Comparison of ENCODE assay signal across 22 mouse cellular contexts in genomic region chr6:38889156-38889555, GRCm38 (mm10). TPM values are rescaled to one million over a fixed set of nuclear protein-coding genes. Genes with fewer than 3 reads are reported as not detected.
DNase-seq lines count a peak whose midpoint lies in the region; ATAC-seq and TF ChIP-seq lines count a peak whose summit lies in the region.
"Had no signal": no experiment of that assay in that cellular context is flagged by ENCODE, and none has a peak within 500 bp of the region (broad histone marks: within the 10 kb centered on the region; RNA-seq: fewer than 3 reads in every experiment).

No protein-coding gene starts in this region.

- peaks cover 66% of the 10 kb centered on the region for H3K4me1 ChIP-seq in liver, embryonic 15.5 days (replicated peaks)
- H3K4me1 ChIP-seq in liver, postnatal 0 days (ENCODE audit: insufficient read depth), result peaks cover 16% of the 10 kb centered on the region
- peaks cover 39% of the 10 kb centered on the region for H3K4me1 ChIP-seq in liver, embryonic 16.5 days (ENCODE audit: control insufficient read depth, low read depth, low read length)
- no peaks in the 10 kb centered on the region for H3K4me1 ChIP-seq in hindbrain, postnatal 0 days (ENCODE audit: insufficient read depth, low read length)
- H3K4me1 ChIP-seq: embryonic facial prominence, embryonic 12.5 days; forebrain, embryonic 12.5 days; hindbrain, embryonic 15.5 days had no signal

- no peak overlapping the region for H3K4me2 ChIP-seq in liver, embryonic 15.5 days
- H3K4me2 ChIP-seq in liver, postnatal 0 days (ENCODE audit: low read depth, low read length), result no peak overlapping the region
- no peak overlapping the region for H3K4me2 ChIP-seq in liver, embryonic 16.5 days (ENCODE audit: low read depth, low read length)
- no peak overlapping the region for H3K4me2 ChIP-seq in hindbrain, postnatal 0 days (ENCODE audit: low read depth, low read length)
- H3K4me2 ChIP-seq: embryonic facial prominence, embryonic 12.5 days; forebrain, embryonic 12.5 days; heart, embryonic 13.5 days; hindbrain, embryonic 15.5 days had no signal

- no peaks in the 10 kb centered on the region for H3K36me3 ChIP-seq in liver, embryonic 15.5 days (replicated peaks)
- no peaks in the 10 kb centered on the region for H3K36me3 ChIP-seq in liver, postnatal 0 days (replicated peaks; ENCODE audit: insufficient read depth, low read length)
- no peaks in the 10 kb centered on the region for H3K36me3 ChIP-seq in liver, embryonic 16.5 days (ENCODE audit: control insufficient read depth, insufficient read depth)
- no peaks in the 10 kb centered on the region for H3K36me3 ChIP-seq in hindbrain, postnatal 0 days (ENCODE audit: insufficient read depth, low read length)
- H3K36me3 ChIP-seq: embryonic facial prominence, embryonic 12.5 days; forebrain, embryonic 12.5 days; heart, embryonic 13.5 days; hindbrain, embryonic 15.5 days had no signal

- H3K27me3 ChIP-seq in liver, embryonic 15.5 days, result no peaks in the 10 kb centered on the region
- H3K27me3 ChIP-seq in liver, postnatal 0 days (ENCODE audit: insufficient read depth, low read length), result no peaks in the 10 kb centered on the region
- H3K27me3 ChIP-seq in liver, embryonic 16.5 days (ENCODE audit: control insufficient read depth, insufficient read depth, low read depth, low read length), result no peaks in the 10 kb centered on the region
- H3K27me3 ChIP-seq in hindbrain, postnatal 0 days (ENCODE audit: insufficient read depth, low read length), result no peaks in the 10 kb centered on the region
- H3K27me3 ChIP-seq: embryonic facial prominence, embryonic 12.5 days; forebrain, embryonic 12.5 days; heart, embryonic 13.5 days; hindbrain, embryonic 15.5 days had no signal

- DNase-seq in heart, adult 11 months, result peak; percentile 74
- no peak for DNase-seq in heart, adult 8-10 months (ENCODE audit: low spot score)
- DNase-seq in liver, postnatal 0 days, result no peak
- DNase-seq in hindbrain, postnatal 0 days (ENCODE audit: low spot score), result no peak
- DNase-seq: adrenal gland, adult 2 months; adrenal gland, postnatal 25 days; B cell, adult 2 months; cerebellum, adult 11 months; cerebellum, adult 8-10 months; cerebellum, postnatal 25 days; gastrocnemius, postnatal 10 days; heart, postnatal 36 days had no signal

- peak overlapping the region; percentile 24; the same call in 1 of the 2 replicates for H3K27ac ChIP-seq in liver, embryonic 15.5 days (replicated peaks)
- H3K27ac ChIP-seq in liver, postnatal 0 days (ENCODE audit: low read depth), result no peak overlapping the region
- H3K27ac ChIP-seq in liver, embryonic 16.5 days (ENCODE audit: low read length), result peak overlapping the region; percentile 42; the same call in 1 of the 2 replicates
- H3K27ac ChIP-seq in hindbrain, postnatal 0 days, result no peak overlapping the region
- H3K27ac ChIP-seq: embryonic facial prominence, embryonic 12.5 days; forebrain, embryonic 12.5 days; heart, embryonic 13.5 days; hindbrain, embryonic 15.5 days had no signal

- ATAC-seq in liver, embryonic 15.5 days (ENCODE audit: insufficient read depth), result no peak
- ATAC-seq in liver, postnatal 0 days, result no peak
- ATAC-seq in liver, embryonic 16.5 days (ENCODE audit: low read depth), result no peak
- ATAC-seq in cerebellum, adult (ENCODE audit: insufficient number of reproducible peaks, low FRiP score, low TSS enrichment), result no peak
- no peak for ATAC-seq in hindbrain, postnatal 0 days
- ATAC-seq: CD4-positive, CD25-positive, alpha-beta regulatory T cell, adult 4 months; forebrain, embryonic 16.5 days; inflammation-experienced regulatory T-cells, adult 6 months had no signal

- H3K4me3 ChIP-seq in liver, embryonic 15.5 days (replicated peaks), result no peak overlapping the region
- H3K4me3 ChIP-seq in liver, postnatal 0 days (ENCODE audit: low read depth, low read length), result no peak overlapping the region
- H3K4me3 ChIP-seq in liver, embryonic 16.5 days (ENCODE audit: low read depth, low read length), result no peak overlapping the region
- no peak overlapping the region for H3K4me3 ChIP-seq in hindbrain, postnatal 0 days (ENCODE audit: low read length)
- H3K4me3 ChIP-seq: embryonic facial prominence, embryonic 12.5 days; forebrain, embryonic 12.5 days; heart, embryonic 13.5 days; hindbrain, embryonic 15.5 days had no signal

- TF ChIP-seq EP300 in liver, postnatal 0 days (IDR thresholded peaks at IDR 0.05; ENCODE audit: low read depth), result no peak

- no peak overlapping the region for H3K9ac ChIP-seq in liver, embryonic 15.5 days
- H3K9ac ChIP-seq in liver, postnatal 0 days (replicated peaks), result no peak overlapping the region
- no peak overlapping the region for H3K9ac ChIP-seq in liver, embryonic 16.5 days (ENCODE audit: low read depth, low read length)
- H3K9ac ChIP-seq in hindbrain, postnatal 0 days (replicated peaks; ENCODE audit: low read length), result no peak overlapping the region
- H3K9ac ChIP-seq: embryonic facial prominence, embryonic 12.5 days; forebrain, embryonic 12.5 days; heart, embryonic 13.5 days; hindbrain, embryonic 15.5 days had no signal

- WGBS in liver, embryonic 15.5 days (ENCODE audit: insufficient replicate concordance), result 72% methylated on average over 6 of the region's 6 CpGs
- 70% methylated on average over 6 of the region's 6 CpGs for WGBS in liver, postnatal 0 days (ENCODE audit: insufficient replicate concordance)
- WGBS in liver, embryonic 16.5 days (ENCODE audit: insufficient replicate concordance), result 64% methylated on average over 6 of the region's 6 CpGs
- 86% methylated on average over 6 of the region's 6 CpGs for WGBS in hindbrain, postnatal 0 days

- no peaks in the 10 kb centered on the region for H3K9me3 ChIP-seq in liver, embryonic 15.5 days (replicated peaks)
- H3K9me3 ChIP-seq in liver, postnatal 0 days (ENCODE audit: low read length), result no peaks in the 10 kb centered on the region
- no peaks in the 10 kb centered on the region for H3K9me3 ChIP-seq in liver, embryonic 16.5 days (replicated peaks; ENCODE audit: control insufficient read depth, low read length)
- no peaks in the 10 kb centered on the region for H3K9me3 ChIP-seq in hindbrain, postnatal 0 days (ENCODE audit: low read length)
- H3K9me3 ChIP-seq: embryonic facial prominence, embryonic 12.5 days; forebrain, embryonic 12.5 days; heart, embryonic 13.5 days; hindbrain, embryonic 15.5 days had no signal

- TF ChIP-seq CTCF in liver, postnatal 0 days (IDR thresholded peaks at IDR 0.05; ENCODE audit: low read depth), result no peak
- no peak for TF ChIP-seq CTCF in hindbrain, postnatal 0 days (IDR thresholded peaks at IDR 0.05; ENCODE audit: low read depth)

RNA-seq across cellular contexts. Expression of gene Hipk2, which starts 13.2 kb away (rescaled TPM):
- total RNA-seq in heart, adult 8-10 months (2022), result 100 to 1,000 TPM in 3 of 4 experiments, 10 to 100 TPM in 1; 94.2 to 109 (median 105) TPM
- polyA plus RNA-seq in liver, embryonic 15.5 days (2015; fragmentation: Nextera tagmentation; extraction: Ambion mirVana), result 18.0 and 23.4 TPM in 2 replicates
- polyA plus RNA-seq in liver, postnatal 0 days (2015; fragmentation: Nextera tagmentation; extraction: Ambion mirVana), result 9.6 and 9.7 TPM in 2 replicates
- polyA plus RNA-seq in liver, embryonic 16.5 days (2015; fragmentation: Nextera tagmentation; extraction: Ambion mirVana), result 17.5 and 19.8 TPM in 2 replicates
- total RNA-seq in hindbrain, postnatal 0 days (2014; rRNA removed), result 60.3 and 67.8 TPM in 2 replicates
- 24.9 and 25.3 TPM in 2 replicates for polyA plus RNA-seq in hindbrain, postnatal 0 days (2015; fragmentation: Nextera tagmentation; extraction: Ambion mirVana)

RNA-seq across cellular contexts. Expression of gene Tbxas1, which starts 14.0 kb away (rescaled TPM):
- 1 to 10 TPM in 3 of 4 experiments, under 1 TPM in 1; 0.87 to 3.9 (median 1.6) TPM for total RNA-seq in heart, adult 8-10 months (2022)
- 9.0 and 10.4 TPM in 2 replicates for polyA plus RNA-seq in liver, embryonic 15.5 days (2015; fragmentation: Nextera tagmentation; extraction: Ambion mirVana)
- 10.3 and 10.6 TPM in 2 replicates for polyA plus RNA-seq in liver, postnatal 0 days (2015; fragmentation: Nextera tagmentation; extraction: Ambion mirVana)
- 10.8 and 12.8 TPM in 2 replicates for polyA plus RNA-seq in liver, embryonic 16.5 days (2015; fragmentation: Nextera tagmentation; extraction: Ambion mirVana)
- 2.0 and 4.3 TPM in 2 replicates for total RNA-seq in hindbrain, postnatal 0 days (2014; rRNA removed)
- polyA plus RNA-seq in hindbrain, postnatal 0 days (2015; fragmentation: Nextera tagmentation; extraction: Ambion mirVana), result 2.1 and 2.4 TPM in 2 replicates

Comparison
In these comparisons a context has a peak if more than half of its experiments do, and no peak if none do; other contexts are left out.
1. H3K27ac ChIP-seq: peak in liver, embryonic 15.5 days (single experiment) and liver, embryonic 16.5 days (single experiment); none in liver, postnatal 0 days (single experiment) and hindbrain, postnatal 0 days (single experiment).